Mouse (Mus musculus): ENCODE results near the gene Zfp46.
A peak's percentile ranks its signal among the peaks of the same experiment; 100 is the strongest.

The Zfp46 gene

GRCm38 (mm10) chr4:136266716-136267343 lies 17.7 kb upstream of the Zfp46 start:
- DNase-seq (ENCODE audit: low spot score in 2 of 2), result peak; percentile 71 to 76

DNA sequence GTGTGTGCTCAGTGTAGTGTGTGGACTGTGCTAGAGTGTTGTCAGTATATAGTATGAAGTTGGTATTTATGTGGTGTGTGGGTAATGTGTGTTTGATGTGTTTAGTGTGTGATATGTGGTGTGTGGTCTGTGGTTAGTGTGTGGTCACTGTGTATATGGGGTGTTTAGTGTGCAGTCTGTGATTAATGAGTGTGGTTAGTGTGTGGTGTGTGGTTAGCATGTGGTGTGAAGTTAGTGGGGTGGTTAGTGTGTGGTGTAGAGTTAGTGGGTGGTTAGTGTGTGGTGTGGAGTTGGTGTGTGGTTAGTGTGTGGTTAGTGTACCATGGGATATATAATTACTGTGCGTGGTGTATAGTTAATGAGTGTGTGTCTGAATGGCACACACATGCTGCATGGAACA lies 15.6 kb upstream of the Zfp46 start:
- DNase-seq (ENCODE audit: low spot score in 2 of 2), result peak; percentile 21 to 38

DNA sequence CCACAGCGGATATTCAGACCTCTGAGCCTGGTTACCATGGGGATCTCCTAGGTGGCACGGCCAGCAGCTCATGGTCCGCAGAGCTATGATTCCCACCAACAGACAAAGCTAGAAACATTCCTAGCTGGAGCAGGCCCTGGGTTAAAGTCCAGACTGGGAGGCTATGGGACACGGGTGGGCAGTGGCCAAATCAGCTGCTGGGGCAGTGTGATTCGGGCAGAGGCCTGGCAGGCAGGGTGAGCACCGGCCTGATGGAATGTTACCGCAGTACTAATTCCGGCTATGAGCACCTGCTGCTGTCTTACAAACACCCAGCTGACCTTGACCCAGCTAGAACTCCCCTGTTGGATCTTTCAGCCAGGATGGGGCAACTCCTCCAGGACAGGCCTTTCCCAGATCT lies 13.8 kb upstream of the Zfp46 start:
- no peak for DNase-seq (ENCODE audit: low spot score in 2 of 2)

GRCm38 (mm10) chr4:136281097-136281496 lies 3.4 kb upstream of the Zfp46 start:
- no peak for DNase-seq (ENCODE audit: low spot score in 2 of 2)

- no peak for DNase-seq (ENCODE audit: low spot score in 2 of 2)
Observed at GRCm38 (mm10) chr4:136281611-136282010, 2.9 kb upstream of the Zfp46 start.

DNA sequence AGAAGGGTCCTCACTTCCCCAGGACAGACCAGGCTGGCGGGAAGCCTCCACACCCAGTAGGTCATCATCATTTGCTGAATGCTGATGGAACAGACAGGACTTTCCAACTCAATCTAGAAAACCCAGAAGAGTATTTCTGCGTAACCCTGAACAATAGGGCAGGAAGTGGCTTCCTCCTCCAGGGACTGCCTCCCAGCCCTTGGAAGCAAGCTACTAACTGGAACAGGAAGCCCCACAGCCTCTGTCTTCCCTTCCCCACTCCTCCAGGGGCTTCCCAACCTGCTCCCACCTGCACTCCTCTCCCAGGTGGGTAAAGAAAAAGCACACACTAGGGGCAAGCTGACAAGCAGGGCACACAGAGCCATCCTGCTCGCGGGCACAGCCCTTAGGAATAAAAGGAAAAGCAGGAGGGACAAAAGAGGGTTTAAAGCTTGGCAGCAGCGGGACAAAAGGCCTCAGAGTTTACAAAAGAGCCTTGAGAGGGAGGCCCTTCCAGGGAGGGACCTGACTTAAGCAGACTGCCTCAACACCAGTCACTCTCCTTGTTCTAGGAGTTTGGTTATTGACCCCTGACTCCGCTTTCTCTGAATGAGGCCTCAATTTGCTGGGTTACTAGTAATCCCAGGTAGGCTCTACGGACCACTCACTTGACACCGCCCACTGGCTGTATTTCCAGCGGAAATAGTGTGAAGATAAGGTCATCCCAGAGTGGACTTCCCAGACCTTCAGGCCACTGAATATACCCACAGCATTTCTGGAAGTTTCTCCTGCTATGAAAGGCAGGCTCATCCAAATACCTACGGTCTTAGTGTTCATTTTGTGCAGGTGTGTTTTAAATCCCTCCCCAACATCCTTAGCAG lies 1.6 kb upstream of the Zfp46 start:
- no peak for DNase-seq (ENCODE audit: low spot score in 2 of 2)

GRCm38 (mm10) chr4:136283783-136284182 lies 700 bp upstream of the Zfp46 start:
- DNase-seq (ENCODE audit: low spot score in 2 of 2), result no peak

DNA sequence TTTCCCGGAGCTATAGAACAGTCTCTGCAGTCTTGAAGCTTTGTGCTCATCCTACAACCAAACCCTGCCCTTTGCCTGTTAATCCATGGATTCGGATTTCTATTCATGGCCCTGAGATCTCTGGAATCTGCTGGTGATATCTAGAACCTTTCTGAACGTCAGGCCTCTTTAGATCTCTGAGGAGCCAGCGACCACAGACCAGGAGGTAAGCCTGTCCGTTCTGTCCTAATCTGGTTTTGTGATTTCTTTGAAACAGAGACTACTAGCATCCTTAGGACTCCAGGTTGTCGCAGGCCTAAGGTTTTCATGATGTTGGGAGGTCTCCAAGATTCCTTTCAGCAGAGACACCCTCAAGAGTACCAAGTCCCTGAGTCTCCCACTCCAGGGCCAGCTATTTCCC lies 408 bp downstream of the Zfp46 start:
- DNase-seq (ENCODE audit: low spot score in 2 of 2), result no peak

DNA sequence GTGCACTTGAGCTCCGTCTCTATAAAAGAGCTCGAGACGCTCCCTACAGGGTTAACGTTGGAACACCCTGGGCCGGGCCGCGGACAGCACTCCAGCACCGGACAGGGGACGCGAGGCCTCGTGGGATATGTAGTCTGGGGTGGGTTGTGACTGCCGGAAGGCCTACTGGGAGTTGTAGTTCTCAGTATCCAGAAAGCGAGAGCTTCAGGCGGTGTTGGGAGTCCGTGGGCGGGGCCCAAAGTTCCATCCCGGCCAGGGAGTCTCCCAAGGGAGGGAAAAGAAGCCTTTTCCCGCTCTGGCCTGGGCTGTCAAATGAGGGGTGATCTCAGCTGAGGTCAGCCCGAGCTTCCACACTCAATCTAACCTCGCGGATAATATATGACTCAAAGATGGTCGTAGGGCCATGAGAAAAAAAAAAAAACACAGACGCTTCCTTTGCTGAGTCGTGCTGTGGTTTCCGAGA lies 896 bp downstream of the Zfp46 start:
- DNase-seq (ENCODE audit: low spot score in 2 of 2), result peak; percentile 85 to 87

- DNase-seq (ENCODE audit: low spot score in 2 of 2), result peak; percentile 91 to 92
Observed at GRCm38 (mm10) chr4:136285811-136286371, 1.4 kb downstream of the Zfp46 start.

GRCm38 (mm10) chr4:136289918-136290780 lies 5.7 kb downstream of the Zfp46 start:
- no peak for DNase-seq (ENCODE audit: low spot score in 2 of 2)

DNA sequence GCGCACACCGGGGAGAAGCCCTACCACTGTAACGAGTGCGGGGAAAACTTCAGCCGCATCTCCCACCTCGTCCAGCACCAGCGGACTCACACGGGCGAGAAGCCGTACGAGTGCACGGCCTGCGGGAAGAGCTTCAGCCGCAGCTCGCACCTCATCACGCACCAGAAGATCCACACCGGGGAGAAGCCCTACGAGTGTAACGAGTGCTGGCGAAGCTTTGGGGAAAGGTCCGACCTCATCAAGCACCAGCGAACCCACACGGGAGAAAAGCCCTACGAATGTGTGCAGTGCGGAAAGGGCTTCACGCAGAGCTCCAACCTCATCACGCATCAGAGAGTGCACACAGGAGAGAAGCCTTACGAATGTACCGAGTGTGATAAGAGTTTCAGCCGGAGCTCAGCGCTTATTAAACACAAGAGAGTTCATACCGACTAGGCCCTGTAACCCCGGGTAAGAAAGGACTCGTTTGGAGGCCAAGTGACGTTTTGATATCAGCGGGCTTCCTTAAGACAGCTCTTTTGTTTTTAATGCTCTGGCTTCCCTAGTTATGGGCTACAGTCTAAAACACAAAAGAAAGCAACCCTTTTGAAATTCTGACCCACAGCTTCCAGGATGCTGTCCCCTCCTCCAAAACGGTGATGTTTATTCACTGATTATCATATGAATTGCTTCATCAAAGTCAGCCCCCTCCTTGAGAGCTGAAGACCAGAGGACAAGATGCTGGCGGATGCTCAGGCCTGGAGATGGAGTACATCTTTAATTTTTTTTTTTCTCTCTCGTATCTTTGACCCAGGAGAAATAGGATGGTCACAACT lies 6.5 kb downstream of the Zfp46 start:
- no peak for DNase-seq (ENCODE audit: low spot score in 2 of 2)

DNA sequence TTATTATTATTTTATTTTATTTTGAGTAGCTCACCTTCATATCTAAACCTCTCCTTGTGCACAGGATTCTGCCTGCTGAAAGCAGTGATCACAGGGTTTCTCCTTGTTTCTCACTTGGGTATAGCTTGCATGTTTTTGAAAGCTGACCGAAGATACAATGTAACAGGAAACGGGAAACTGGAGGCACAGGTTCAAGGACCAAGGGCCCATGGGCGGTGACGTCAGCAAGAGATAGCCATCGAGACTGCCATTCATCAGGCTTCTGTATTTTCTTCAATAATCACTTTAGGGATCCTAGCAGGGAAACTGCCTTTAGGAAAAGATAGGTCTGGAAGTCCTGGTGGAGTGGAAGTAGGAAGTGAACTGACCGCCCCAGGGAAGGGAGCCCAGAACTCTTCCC lies 7.2 kb downstream of the Zfp46 start:
- no peak for DNase-seq (ENCODE audit: low spot score in 2 of 2)

DNA sequence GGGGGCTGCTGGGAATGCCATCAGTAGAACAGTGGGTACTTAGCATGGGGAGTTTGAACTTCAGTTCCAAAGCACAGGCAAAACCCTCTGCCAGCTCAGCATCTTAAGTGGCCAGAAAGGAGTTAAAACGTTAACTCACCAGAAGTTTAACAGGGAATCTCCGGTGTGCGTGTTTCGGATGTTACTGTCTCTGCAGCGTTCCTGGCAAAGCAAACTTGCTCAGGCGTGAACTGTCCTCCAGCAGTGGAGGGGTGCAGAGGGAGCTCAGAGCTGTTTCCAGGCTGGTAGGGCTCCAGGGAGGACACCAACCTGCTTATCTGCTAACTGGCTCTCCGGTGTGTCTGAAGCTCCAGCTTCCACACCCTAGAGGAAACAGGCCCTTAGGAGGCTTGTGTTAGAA lies 11.5 kb downstream of the Zfp46 start:
- no peak for DNase-seq (ENCODE audit: low spot score in 2 of 2)

- no peak for DNase-seq (ENCODE audit: low spot score in 2 of 2)
Observed at GRCm38 (mm10) chr4:136302462-136302861, 18.0 kb downstream of the Zfp46 start.

DNA sequence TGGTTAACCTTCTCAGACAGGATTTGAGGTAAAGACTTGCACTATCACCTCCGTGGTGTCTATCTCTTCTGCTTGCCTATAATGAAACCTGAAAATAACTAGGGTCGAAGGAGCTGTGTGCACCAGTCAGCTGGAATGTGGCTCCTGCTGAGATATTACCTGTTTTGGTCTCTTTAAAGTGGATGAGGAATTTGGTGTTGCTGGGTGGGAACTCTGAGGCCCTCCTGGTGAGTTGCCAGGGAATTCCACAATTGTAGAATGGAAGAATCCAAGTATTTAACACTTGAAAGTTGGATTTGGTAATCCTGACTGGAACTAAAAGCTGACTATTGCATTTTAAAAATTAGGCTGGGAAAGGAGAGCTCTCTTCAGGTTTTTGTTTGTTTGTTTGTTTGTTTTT lies 19.7 kb downstream of the Zfp46 start:
- no peak for DNase-seq (ENCODE audit: low spot score in 2 of 2)

- no peak for DNase-seq (ENCODE audit: low spot score in 2 of 2)
Observed at GRCm38 (mm10) chr4:136308355-136308754, 23.9 kb downstream of the Zfp46 start.

DNA sequence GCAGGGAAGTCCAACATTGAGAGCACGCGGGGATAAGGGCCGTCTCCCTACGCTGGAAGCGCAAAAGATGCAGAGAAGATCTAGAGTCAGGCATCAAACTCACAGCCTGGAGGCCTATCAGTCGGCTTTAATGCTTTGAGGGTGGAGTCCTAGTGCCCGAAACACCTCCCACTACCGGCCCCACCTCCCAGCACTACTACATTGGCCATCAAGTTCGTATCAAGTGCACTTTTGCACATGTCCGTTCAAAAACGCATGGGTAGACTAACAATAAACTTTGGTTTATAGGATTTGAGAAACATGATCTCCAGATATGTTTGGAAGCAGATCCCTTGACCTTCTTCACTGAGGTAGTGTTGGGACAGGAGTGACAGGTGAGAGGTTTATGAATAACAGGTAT lies 25.3 kb downstream of the Zfp46 start:
- DNase-seq (ENCODE audit: low spot score in 2 of 2), result peak; percentile 60 to 68

DNA sequence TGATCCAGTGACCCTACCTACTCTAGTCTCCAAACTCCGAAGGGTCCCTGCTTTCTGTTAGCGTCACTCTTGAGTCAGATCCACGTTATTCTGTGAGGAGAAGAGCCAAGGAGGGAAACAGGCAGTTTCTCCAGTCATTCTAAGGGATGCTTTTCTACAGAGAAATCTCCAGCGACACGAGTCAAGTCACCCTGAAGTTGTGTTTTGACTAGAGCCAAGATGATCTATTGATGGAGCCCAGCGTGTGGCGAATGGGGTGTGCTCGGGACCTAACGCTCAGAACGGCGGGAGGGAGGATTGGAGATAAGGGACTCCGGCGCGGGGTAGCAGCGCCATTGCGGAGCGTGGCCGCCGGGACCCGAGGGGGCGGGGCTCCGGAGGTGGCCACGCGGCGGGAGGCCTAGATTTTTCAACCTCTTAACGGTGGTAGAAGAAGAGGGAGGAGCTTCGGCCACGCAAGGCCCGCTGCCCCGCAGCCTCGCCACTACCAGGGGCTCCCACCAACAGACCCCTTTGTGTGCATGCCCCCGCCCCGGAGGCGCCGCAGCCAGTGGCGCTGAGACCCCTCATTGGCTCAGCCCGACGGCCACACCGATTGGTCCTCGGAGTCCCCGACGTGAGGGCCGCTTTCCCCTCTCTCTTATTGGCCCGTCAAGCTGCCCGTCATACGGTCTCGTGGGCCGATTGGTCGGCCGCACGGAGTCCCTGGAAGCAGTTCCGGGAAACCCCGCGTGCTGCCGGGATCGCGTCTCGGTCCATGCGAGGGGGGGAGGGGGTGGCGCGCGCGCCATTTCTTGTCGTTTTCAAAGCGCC lies 26.0 kb downstream of the Zfp46 start, which contains the start of gene Hnrnpr:
Gene Hnrnpr (plus strand): TSS at position 714 of the 813 bp plus-strand sequence.
- peak; percentile 98 to 99 for DNase-seq (ENCODE audit: low spot score in 2 of 2)
